18 mouse cellular contexts compared by ENCODE assay signal in genomic region chr17:26240120-26240790, GRCm38 (mm10). TPM values are rescaled to one million over a fixed set of nuclear protein-coding genes. Genes with fewer than 3 reads are reported as not detected.
A peak's percentile ranks its signal among the peaks of the same experiment; 100 is the strongest.
DNase-seq lines count a peak whose midpoint lies in the region; ATAC-seq and TF ChIP-seq lines count a peak whose summit lies in the region.
"Had no signal": no experiment of that assay in that cellular context is flagged by ENCODE, and none has a peak within 500 bp of the region (broad histone marks: within the 10 kb centered on the region; RNA-seq: fewer than 3 reads in every experiment).

No protein-coding gene starts in this region.

- 41% methylated on average over 6 of the region's 6 CpGs for WGBS in liver, postnatal 0 days (ENCODE audit: insufficient replicate concordance)
- WGBS in liver, embryonic 15.5 days (ENCODE audit: insufficient replicate concordance): 19% methylated on average over 6 of the region's 6 CpGs
- WGBS in midbrain, embryonic 10.5 days: 87% methylated on average over 6 of the region's 6 CpGs
- WGBS in lung, adult 2 months: 60% methylated on average over 6 of the region's 6 CpGs

- H3K9ac ChIP-seq in liver, postnatal 0 days (replicated peaks): no peak overlapping the region
- H3K9ac ChIP-seq in liver, embryonic 15.5 days: no peak overlapping the region
- H3K9ac ChIP-seq: forebrain, embryonic 12.5 days; heart, embryonic 12.5 days; hindbrain, embryonic 15.5 days had no signal

- H3K27ac ChIP-seq in liver, postnatal 0 days (ENCODE audit: low read depth): no peak overlapping the region
- peak overlapping the region; percentile 51; the same call in 1 of the 2 replicates for H3K27ac ChIP-seq in liver, embryonic 15.5 days (replicated peaks)
- no peak overlapping the region for H3K27ac ChIP-seq in midbrain, embryonic 10.5 days (replicated peaks)
- H3K27ac ChIP-seq: forebrain, embryonic 12.5 days; hindbrain, embryonic 15.5 days had no signal

- no peaks in the 10 kb centered on the region for H3K36me3 ChIP-seq in liver, postnatal 0 days (replicated peaks; ENCODE audit: insufficient read depth, low read length)
- no peaks in the 10 kb centered on the region for H3K36me3 ChIP-seq in liver, embryonic 15.5 days (replicated peaks)
- H3K36me3 ChIP-seq in midbrain, embryonic 10.5 days: no peaks in the 10 kb centered on the region
- H3K36me3 ChIP-seq: forebrain, embryonic 12.5 days; heart, embryonic 12.5 days; hindbrain, embryonic 15.5 days had no signal

- no peaks in the 10 kb centered on the region for H3K9me3 ChIP-seq in liver, postnatal 0 days (ENCODE audit: low read length)
- no peaks in the 10 kb centered on the region for H3K9me3 ChIP-seq in liver, embryonic 15.5 days (replicated peaks)
- H3K9me3 ChIP-seq in midbrain, embryonic 10.5 days (replicated peaks): no peaks in the 10 kb centered on the region
- H3K9me3 ChIP-seq: forebrain, embryonic 12.5 days; heart, embryonic 12.5 days; hindbrain, embryonic 15.5 days had no signal

- TF ChIP-seq POLR2A in lung, adult 2 months (IDR thresholded peaks at IDR 0.05; ENCODE audit: borderline replicate concordance, extremely low read depth, low read depth, low read length): no peak

- no peaks in the 10 kb centered on the region for H3K27me3 ChIP-seq in liver, postnatal 0 days (ENCODE audit: insufficient read depth, low read length)
- no peaks in the 10 kb centered on the region for H3K27me3 ChIP-seq in liver, embryonic 15.5 days
- no peaks in the 10 kb centered on the region for H3K27me3 ChIP-seq in midbrain, embryonic 10.5 days (ENCODE audit: low read depth, poor library complexity, severe bottlenecking)
- H3K27me3 ChIP-seq: forebrain, embryonic 12.5 days; heart, embryonic 12.5 days; hindbrain, embryonic 15.5 days had no signal

- H3K4me1 ChIP-seq in liver, postnatal 0 days (ENCODE audit: insufficient read depth): peaks cover 17% of the 10 kb centered on the region
- H3K4me1 ChIP-seq in liver, embryonic 15.5 days (replicated peaks): peaks cover 83% of the 10 kb centered on the region
- peaks cover 23% of the 10 kb centered on the region for H3K4me1 ChIP-seq in midbrain, embryonic 10.5 days
- H3K4me1 ChIP-seq in lung, adult 2 months (ENCODE audit: control insufficient read depth, insufficient read depth, low read length): no peaks in the 10 kb centered on the region

- TF ChIP-seq CTCF in liver, postnatal 0 days (IDR thresholded peaks at IDR 0.05; ENCODE audit: low read depth): no peak
- no peak for TF ChIP-seq CTCF in lung, adult 2 months (IDR thresholded peaks at IDR 0.05; ENCODE audit: insufficient read depth, low read length)

- H3K4me3 ChIP-seq in liver, postnatal 0 days (ENCODE audit: low read depth, low read length): no peak overlapping the region
- H3K4me3 ChIP-seq in liver, embryonic 15.5 days (replicated peaks): no peak overlapping the region
- H3K4me3 ChIP-seq in midbrain, embryonic 10.5 days: no peak overlapping the region
- no peak overlapping the region for H3K4me3 ChIP-seq in lung, adult 2 months (replicated peaks; ENCODE audit: extremely low read depth, low read depth, low read length)
- H3K4me3 ChIP-seq: forebrain, embryonic 12.5 days; heart, embryonic 12.5 days; hindbrain, embryonic 15.5 days had no signal

- no peak for ATAC-seq in liver, postnatal 0 days
- ATAC-seq in liver, embryonic 15.5 days (ENCODE audit: insufficient read depth): no peak

- no peak for TF ChIP-seq EP300 in liver, postnatal 0 days (IDR thresholded peaks at IDR 0.05; ENCODE audit: low read depth)

- no peak overlapping the region for H3K4me2 ChIP-seq in liver, postnatal 0 days (ENCODE audit: low read depth, low read length)
- H3K4me2 ChIP-seq in liver, embryonic 15.5 days: peak overlapping the region; percentile 14
- H3K4me2 ChIP-seq: forebrain, embryonic 12.5 days; heart, embryonic 12.5 days; hindbrain, embryonic 15.5 days; midbrain, embryonic 11.5 days had no signal

- peak; percentile 21 for DNase-seq in liver
- DNase-seq in liver, postnatal 0 days: no peak
- DNase-seq in NIH3T3 (ENCODE audit: low read depth): peak; percentile 71
- no peak for DNase-seq in B cell, adult 2 months
- no peak for DNase-seq in midbrain, embryonic 10.5 days (ENCODE audit: low spot score)
- DNase-seq in lung, adult 2 months: no peak
- DNase-seq: cerebellum, adult 11 months; cerebellum, postnatal 25 days; kidney, adult 2 months; kidney, postnatal 25 days; spleen, adult 18-20 months; thymus, adult 2 months had no signal

RNA-seq across cellular contexts. Expression of gene Fam234a, which starts 3.8 kb away (rescaled TPM):
- polyA plus RNA-seq in liver, postnatal 0 days (2015; fragmentation: Nextera tagmentation; extraction: Ambion mirVana): 23.4 and 25.2 TPM in 2 replicates
- 16.4 and 18.3 TPM in 2 replicates for polyA plus RNA-seq in liver, embryonic 15.5 days (2015; fragmentation: Nextera tagmentation; extraction: Ambion mirVana)
- 27.6 and 28.7 TPM in 2 replicates for polyA plus RNA-seq in midbrain, embryonic 10.5 days (2016; fragmentation: Nextera tagmentation; extraction: Ambion mirVana)
- polyA plus RNA-seq in lung, adult 2 months (2012; rRNA removed): 60.4 and 76.1 TPM in 2 replicates

RNA-seq across cellular contexts. Expression of gene Luc7l, which starts 12.4 kb away (rescaled TPM):
- polyA plus RNA-seq in liver, postnatal 0 days (2015; fragmentation: Nextera tagmentation; extraction: Ambion mirVana): 21.7 and 21.8 TPM in 2 replicates
- 28.9 and 29.0 TPM in 2 replicates for polyA plus RNA-seq in liver, embryonic 15.5 days (2015; fragmentation: Nextera tagmentation; extraction: Ambion mirVana)
- 130 and 131 TPM in 2 replicates for polyA plus RNA-seq in midbrain, embryonic 10.5 days (2016; fragmentation: Nextera tagmentation; extraction: Ambion mirVana)
- 16.9 and 19.1 TPM in 2 replicates for polyA plus RNA-seq in lung, adult 2 months (2012; rRNA removed)

RNA-seq across cellular contexts. Expression of gene Arhgdig, which starts 32.7 kb away (rescaled TPM):
- 3.1 and 4.9 TPM in 2 replicates for polyA plus RNA-seq in liver, postnatal 0 days (2015; fragmentation: Nextera tagmentation; extraction: Ambion mirVana)
- polyA plus RNA-seq in liver, embryonic 15.5 days (2015; fragmentation: Nextera tagmentation; extraction: Ambion mirVana): 14.4 and 15.3 TPM in 2 replicates
- polyA plus RNA-seq in midbrain, embryonic 10.5 days (2016; fragmentation: Nextera tagmentation; extraction: Ambion mirVana): 5.5 and 5.8 TPM in 2 replicates
- 27.3 and 30.4 TPM in 2 replicates for polyA plus RNA-seq in lung, adult 2 months (2012; rRNA removed)
- polyA plus RNA-seq: liver, adult 2 months had no signal

RNA-seq across cellular contexts. Expression of gene Rgs11, which starts 37.5 kb away (rescaled TPM):
- polyA plus RNA-seq in liver, postnatal 0 days (2015; fragmentation: Nextera tagmentation; extraction: Ambion mirVana): 0.21 TPM in 1 of 2 replicates, not detected in the other
- polyA plus RNA-seq in liver, embryonic 15.5 days (2015; fragmentation: Nextera tagmentation; extraction: Ambion mirVana): 0.24 and 0.36 TPM in 2 replicates
- 0.67 and 0.72 TPM in 2 replicates for polyA plus RNA-seq in midbrain, embryonic 10.5 days (2016; fragmentation: Nextera tagmentation; extraction: Ambion mirVana)
- polyA plus RNA-seq in lung, adult 2 months (2012; rRNA removed): 52.9 and 59.5 TPM in 2 replicates

RNA-seq across cellular contexts. Expression of gene Pdia2, which starts 41.4 kb away (rescaled TPM):
- polyA plus RNA-seq in liver, postnatal 0 days (2015; fragmentation: Nextera tagmentation; extraction: Ambion mirVana): 18.8 and 20.5 TPM in 2 replicates
- 72.3 and 75.1 TPM in 2 replicates for polyA plus RNA-seq in liver, embryonic 15.5 days (2015; fragmentation: Nextera tagmentation; extraction: Ambion mirVana)
- 0.47 and 0.81 TPM in 2 replicates for polyA plus RNA-seq in midbrain, embryonic 10.5 days (2016; fragmentation: Nextera tagmentation; extraction: Ambion mirVana)
- polyA plus RNA-seq in lung, adult 2 months (2012; rRNA removed): 0.62 and 0.70 TPM in 2 replicates
- polyA plus RNA-seq: liver, adult 2 months; thymus, adult 2 months had no signal

Comparison
In these comparisons a context has a peak if more than half of its experiments do, and no peak if none do; other contexts are left out.
1. DNase-seq: peak in liver (single experiment) and NIH3T3 (single experiment); none in liver, postnatal 0 days (single experiment), B cell, adult 2 months (0 of 2), midbrain, embryonic 10.5 days (single experiment) and lung, adult 2 months (single experiment).